Mouse (Mus musculus) testis, postnatal 10 days (tissue): ENCODE data around the gene Fbxw24.
A peak's percentile ranks its signal among the peaks of the same experiment; 100 is the strongest.
"Not testable (repeated sequence)": the region's sequence is repeated elsewhere in the genome, so short reads cannot be mapped to it uniquely, and the experiment has no call there.

Source experiments
- DNase-seq: peaks from one replicate; pipeline ENCODE4 v3.0.0; 2021; ENCODE audit warnings: low spot score

Gene Fbxw24

DNA sequence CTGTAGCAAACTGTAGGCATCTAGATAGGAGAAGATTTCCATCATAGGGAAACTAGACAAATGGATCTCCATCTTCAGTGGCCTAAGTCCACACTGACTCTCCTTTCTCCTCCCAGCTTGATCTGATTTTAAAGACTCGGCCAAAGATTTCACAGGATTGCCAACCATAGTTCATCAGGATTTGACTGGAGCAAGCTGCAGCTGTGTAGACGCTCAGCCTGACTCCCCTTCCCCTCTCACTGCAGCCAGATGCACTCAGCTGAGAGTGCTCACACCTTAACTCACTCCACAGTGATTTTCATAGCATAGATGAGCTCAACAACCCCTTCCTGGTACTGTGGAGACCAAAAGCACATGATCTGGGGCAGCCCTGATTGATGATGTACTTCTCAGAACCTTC lies at the start of gene Fbxw24:
Fbxw24 (minus strand) TSS at position 101 of the 400 bp plus-strand sequence.
- DNase-seq: not testable (repeated sequence)

DNA sequence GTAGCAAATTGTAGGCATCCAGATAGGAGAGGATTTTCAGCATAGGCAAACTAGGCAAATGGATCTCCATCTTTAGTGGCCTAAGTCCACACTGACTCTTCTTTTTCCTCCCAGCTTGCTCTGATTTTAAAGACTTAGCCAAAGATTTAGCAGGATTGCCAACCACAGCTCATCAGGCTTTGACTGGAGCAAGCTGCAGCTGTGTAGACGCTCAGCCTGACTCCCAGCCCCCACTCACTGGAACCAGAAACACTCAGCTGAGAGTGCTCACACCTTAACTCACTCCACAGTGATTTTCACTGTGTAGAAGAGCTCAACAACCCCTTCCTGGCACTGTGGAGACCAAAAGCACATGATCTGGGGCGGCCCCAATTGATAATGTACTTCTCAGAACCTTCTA lies 38.7 kb upstream of the Fbxw24 start, which contains the start of gene Fbxw25:
Fbxw25 (minus strand) TSS at position 101 of the 400 bp plus-strand sequence.
- not testable (repeated sequence) for DNase-seq

DNA sequence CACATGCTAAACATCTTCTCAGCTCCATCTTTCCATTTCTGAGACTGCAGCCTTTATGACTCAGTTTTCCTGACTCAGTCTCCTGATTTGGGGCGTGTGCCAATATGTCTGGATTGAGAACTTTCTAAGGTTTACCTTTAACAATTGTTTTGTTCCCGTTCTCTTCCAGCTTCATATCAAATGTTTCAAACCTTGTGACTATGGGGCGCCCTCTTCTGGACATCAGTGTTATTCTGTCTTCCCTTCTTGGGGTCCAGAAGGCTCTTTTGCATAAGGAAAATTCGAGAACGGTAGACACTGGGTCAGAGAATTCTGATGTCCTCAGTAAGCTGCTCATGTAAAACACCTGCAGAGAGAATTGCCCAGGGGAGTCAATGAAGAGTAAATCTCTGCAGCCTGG lies 19.0 kb downstream of the Fbxw24 start:
- DNase-seq: peak; percentile 69

DNA sequence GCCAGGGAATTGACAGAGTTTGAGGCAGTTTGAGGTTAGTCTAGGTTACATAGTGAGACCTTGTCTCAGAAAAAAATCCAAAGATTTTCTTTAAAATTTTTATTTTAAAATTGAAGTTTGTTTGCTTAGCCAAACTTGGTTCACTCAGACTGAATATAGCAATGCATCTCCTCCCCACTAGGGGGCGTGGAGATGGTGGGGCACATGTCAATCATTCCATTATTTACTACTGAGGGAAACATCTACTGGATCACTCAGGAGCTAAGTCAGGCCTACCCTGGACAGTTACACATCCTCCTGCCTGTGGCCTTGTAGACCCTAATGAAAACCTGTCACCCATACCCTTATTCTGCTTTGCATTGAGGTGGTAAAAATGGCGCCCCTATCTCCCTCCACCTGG lies 23.7 kb downstream of the Fbxw24 start:
- DNase-seq: not testable (repeated sequence)

DNA sequence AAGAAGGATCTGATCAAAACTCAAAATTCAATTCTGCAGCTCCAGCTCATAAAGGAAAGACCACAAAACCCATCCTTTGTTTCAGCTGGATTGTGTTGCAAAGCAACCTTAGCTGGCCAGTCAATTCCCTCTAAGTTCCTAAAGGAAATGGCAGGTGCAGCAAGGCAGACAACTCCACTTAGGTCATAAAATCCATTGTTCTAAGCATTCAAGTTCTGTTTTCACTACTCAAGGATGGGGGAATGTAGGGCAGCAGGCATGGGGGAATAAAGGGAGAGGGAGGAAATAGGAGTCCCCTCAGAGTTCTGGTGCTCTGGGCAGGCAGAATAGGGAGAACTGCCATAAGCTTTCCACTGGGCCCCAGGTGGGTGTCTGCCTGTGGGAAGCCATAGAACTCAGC lies 28.6 kb downstream of the Fbxw24 start:
- DNase-seq: no peak

DNA sequence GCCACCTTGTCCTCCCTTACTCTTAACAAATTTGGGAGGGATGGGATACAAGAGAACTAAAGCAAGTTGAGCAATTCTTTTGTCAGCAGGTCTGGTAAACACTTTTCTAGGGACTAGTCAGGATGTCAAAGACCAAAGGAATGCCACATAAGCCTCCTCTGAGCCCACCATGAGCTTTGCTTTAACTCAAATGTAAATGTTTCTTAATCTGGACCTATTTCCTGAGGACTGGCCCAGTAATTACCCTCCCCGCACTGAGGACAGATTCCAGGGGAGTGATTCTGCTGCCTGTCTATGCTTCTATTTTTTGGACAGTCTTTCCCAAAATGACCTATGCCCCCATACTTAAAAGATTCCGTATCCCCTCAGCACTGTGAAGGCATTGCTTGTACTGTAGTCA lies 31.0 kb downstream of the Fbxw24 start:
- no peak for DNase-seq

DNA sequence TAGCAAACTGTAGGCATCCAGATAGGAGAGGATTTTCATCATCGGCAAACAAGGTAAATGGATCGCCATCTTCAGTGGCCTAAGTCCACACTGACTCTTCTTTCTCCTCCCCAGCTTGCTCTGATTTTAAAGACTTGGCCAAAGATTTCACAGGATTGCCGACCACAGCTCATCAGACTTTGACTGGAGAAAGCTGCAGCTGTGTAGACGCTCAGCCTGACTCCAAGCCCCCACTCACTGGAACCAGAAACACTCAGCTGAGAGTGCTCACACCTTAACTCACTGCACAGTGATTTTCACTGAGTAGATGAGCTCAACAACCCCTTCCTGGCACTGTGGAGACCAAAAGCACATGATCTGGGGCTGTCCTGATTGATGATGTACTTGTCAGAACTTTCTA lies 57.7 kb downstream of the Fbxw24 start, which contains the start of gene Fbxw15:
Fbxw15 (minus strand) TSS at position 101 of the 400 bp plus-strand sequence.
- not testable (repeated sequence) for DNase-seq

DNA sequence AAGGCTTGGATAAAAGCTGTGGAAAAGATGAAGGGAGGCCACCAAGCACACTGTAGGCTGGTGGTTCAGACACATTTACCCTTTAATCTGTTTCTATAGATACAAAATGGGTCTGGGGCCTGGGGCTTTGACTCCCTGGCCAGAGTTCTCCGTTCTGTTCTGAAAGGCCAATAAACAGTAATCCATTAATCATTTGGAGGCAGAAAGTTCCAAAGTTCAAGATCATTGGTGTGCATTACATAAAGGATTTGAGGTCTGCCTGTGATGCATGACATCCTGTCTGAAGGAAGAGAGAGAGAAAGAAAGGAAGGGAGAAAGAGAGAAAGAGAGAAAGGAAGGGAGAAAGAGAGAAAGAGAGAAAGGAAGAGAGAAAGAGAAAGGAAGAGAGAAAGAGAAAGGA lies 60.3 kb downstream of the Fbxw24 start:
- no peak for DNase-seq

DNA sequence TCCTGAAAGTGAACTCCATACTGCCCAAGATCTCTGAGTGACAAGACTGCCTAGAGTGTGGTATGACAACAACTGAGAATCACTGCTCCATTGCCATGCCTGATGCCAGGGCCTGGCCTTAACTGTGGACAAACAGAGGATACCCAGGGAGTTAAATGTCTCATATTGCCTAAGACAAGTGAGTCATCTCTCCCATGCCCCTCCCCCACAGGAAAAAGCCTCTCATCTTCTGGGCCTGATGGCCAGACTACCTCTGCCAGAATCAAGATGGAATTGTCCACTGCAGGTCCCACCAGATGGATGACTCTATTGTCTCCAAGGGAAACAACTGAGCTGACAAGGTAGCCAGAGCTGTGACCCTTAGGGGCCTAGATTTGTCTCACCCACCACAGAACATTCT lies 63.8 kb downstream of the Fbxw24 start:
- DNase-seq: not testable (repeated sequence)

DNA sequence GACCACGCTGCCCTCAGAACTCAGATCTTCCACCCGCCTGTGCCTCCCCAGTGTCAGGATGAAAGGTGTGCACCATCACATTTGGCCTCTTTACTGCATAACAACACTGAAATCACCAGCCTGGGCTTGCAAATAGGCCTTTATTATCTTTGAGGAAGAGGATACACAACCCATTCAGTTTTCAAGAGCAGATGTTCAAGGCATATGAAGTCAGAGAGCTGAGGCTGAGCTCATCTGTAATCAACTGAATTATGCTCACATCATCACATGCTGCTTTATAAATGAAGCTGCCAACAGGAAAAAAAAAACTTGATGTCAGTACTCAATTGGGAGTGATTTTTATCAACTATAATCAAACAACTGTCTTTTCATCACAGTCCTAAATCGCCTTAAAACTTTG lies 73.4 kb downstream of the Fbxw24 start:
- no peak for DNase-seq
